Mouse (Mus musculus): ENCODE results near the gene Ints4. TPM values are rescaled to one million over a fixed set of nuclear protein-coding genes. Genes with fewer than 3 reads are reported as not detected.

The Ints4 gene
- polyA plus RNA-seq, 1 experiment: 22.4 TPM

DNA sequence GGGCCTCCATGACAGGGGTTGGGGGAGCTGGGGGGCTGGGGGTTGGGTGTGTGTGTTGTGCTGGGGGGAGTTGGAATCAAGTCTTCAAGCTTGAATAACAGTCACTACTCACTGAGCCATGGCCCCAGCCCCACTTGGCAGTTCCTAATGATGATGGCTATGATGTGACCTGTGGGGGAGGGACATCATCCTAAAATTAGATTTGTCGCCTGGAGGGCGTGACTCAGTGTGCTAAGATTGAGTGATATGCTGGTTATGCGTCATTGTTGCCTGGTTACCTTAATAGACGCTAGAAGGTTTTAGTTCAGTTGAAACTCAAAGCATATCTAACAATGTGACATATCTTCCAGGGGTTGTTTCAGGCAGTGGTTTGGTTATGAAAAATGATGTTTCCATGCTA lies 11.7 kb downstream of the Ints4 start:
- TF ChIP-seq POLR2A (IDR thresholded peaks at IDR 0.05; ENCODE audit: borderline replicate concordance, control insufficient read depth, low read depth, low read length) (no peak), CTCF (IDR thresholded peaks at IDR 0.05; ENCODE audit: control insufficient read depth, insufficient read depth, low read length) (no peak)
- Histone ChIP-seq H3K4me3 (replicated peaks; ENCODE audit: control insufficient read depth, low read depth, low read length) (no peak overlapping the region), H3K27ac (ENCODE audit: control insufficient read depth, insufficient read depth, low read depth, low read length, poor library complexity) (no peak overlapping the region), H3K4me1 (ENCODE audit: control insufficient read depth, insufficient read depth, low read length) (no peaks in the 10 kb centered on the region)
- 67% methylated on average over 4 of the region's 4 CpGs for WGBS

DNA sequence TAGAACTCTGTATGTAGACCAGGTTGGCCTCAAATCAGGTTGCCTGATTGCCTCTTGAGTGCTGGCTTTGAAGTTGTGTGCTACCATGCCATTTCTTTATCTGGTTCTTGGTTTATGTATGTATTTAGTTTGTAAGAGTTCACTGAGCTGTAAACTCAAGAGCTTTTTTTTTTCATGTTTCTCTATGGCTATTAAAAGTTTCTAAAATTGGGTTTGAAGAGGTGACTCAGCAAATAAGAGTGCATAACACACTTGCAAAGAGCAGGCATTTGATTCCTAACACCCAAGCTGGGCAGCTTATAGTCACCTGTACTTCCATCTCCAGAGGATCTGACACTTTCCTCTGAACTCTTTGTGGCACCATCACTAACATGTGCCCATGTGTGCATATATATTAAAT lies 14.3 kb downstream of the Ints4 start:
- no peak overlapping the region for H3K4me3 ChIP-seq (replicated peaks; ENCODE audit: control insufficient read depth, low read depth, low read length)
- H3K4me1 ChIP-seq (ENCODE audit: control insufficient read depth, insufficient read depth, low read length): no peaks in the 10 kb centered on the region
- TF ChIP-seq CTCF (IDR thresholded peaks at IDR 0.05; ENCODE audit: control insufficient read depth, insufficient read depth, low read length) (no peak), POLR2A (IDR thresholded peaks at IDR 0.05; ENCODE audit: borderline replicate concordance, control insufficient read depth, low read depth, low read length) (no peak)
- no peak overlapping the region for H3K27ac ChIP-seq (ENCODE audit: control insufficient read depth, insufficient read depth, low read depth, low read length, poor library complexity)

- Histone ChIP-seq H3K4me3 (replicated peaks; ENCODE audit: control insufficient read depth, low read depth, low read length) (no peak overlapping the region), H3K4me1 (ENCODE audit: control insufficient read depth, insufficient read depth, low read length) (no peaks in the 10 kb centered on the region), H3K27ac (ENCODE audit: control insufficient read depth, insufficient read depth, low read depth, low read length, poor library complexity) (no peak overlapping the region)
- WGBS: 83% methylated on average over 5 of the region's 5 CpGs
- TF ChIP-seq POLR2A (IDR thresholded peaks at IDR 0.05; ENCODE audit: borderline replicate concordance, control insufficient read depth, low read depth, low read length) (no peak), CTCF (IDR thresholded peaks at IDR 0.05; ENCODE audit: control insufficient read depth, insufficient read depth, low read length) (no peak)
Observed at GRCm38 (mm10) chr7:97500555-97501209, 19.9 kb downstream of the Ints4 start.

GRCm38 (mm10) chr7:97514786-97515185 lies 34.0 kb downstream of the Ints4 start:
- no peaks in the 10 kb centered on the region for H3K4me1 ChIP-seq (ENCODE audit: control insufficient read depth, insufficient read depth, low read length)
- 73% methylated on average over 1 of the region's 1 CpGs for WGBS
- no peak for TF ChIP-seq POLR2A (IDR thresholded peaks at IDR 0.05; ENCODE audit: borderline replicate concordance, control insufficient read depth, low read depth, low read length)
- no peak for TF ChIP-seq CTCF (IDR thresholded peaks at IDR 0.05; ENCODE audit: control insufficient read depth, insufficient read depth, low read length)

DNA sequence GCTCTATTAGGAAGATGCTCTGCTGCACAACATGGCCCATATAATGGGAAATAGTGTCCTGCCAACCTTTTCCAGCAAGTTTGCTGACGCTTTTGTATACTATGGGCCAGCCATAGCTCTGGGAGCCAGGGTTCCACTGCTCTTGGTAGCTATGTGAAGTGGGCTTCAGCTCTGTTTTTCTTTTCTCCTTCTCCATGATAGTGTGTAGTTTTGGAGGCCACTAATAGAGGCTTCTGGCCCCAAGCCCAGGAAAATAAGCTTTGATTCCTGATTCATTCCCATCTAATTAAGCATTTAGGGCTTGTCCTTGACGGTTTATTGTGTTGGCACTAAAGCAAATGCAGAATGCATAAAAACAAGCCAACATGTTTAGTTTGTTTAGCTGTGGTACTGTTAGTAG lies 39.2 kb downstream of the Ints4 start:
- TF ChIP-seq CTCF (IDR thresholded peaks at IDR 0.05; ENCODE audit: control insufficient read depth, insufficient read depth, low read length): no peak
- TF ChIP-seq POLR2A (IDR thresholded peaks at IDR 0.05; ENCODE audit: borderline replicate concordance, control insufficient read depth, low read depth, low read length): no peak
- no peak overlapping the region for H3K4me3 ChIP-seq (replicated peaks; ENCODE audit: control insufficient read depth, low read depth, low read length)
- H3K27ac ChIP-seq (ENCODE audit: control insufficient read depth, insufficient read depth, low read depth, low read length, poor library complexity): no peak overlapping the region
- WGBS: 90% methylated on average over 2 of the region's 2 CpGs
- no peaks in the 10 kb centered on the region for H3K4me1 ChIP-seq (ENCODE audit: control insufficient read depth, insufficient read depth, low read length)

More at GRCm38 (mm10) chr7:97514786-97515185, 34.0 kb downstream of the Ints4 start:
- Histone ChIP-seq H3K4me3 (replicated peaks; ENCODE audit: control insufficient read depth, low read depth, low read length) (no peak overlapping the region), H3K27ac (ENCODE audit: control insufficient read depth, insufficient read depth, low read depth, low read length, poor library complexity) (no peak overlapping the region)

DNA sequence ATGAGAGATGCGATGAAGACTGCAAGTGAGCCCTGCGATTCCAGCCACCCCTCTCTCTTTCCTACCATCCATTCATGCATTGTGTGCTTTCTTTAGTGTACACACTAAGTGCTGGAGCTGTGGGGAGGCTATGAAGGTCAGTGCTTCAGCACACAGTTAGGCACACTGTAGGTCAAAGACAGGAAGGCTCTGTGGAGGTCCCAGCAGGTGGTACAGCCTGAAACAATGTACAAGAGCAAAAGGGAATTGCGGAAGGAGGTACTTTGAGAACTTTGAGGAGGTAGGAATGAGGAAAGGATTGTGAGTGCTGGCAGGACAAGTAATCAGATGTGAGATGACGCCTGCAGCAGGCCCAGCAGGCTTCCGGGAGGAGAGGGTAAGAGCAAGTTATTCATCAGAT lies 54.8 kb downstream of the Ints4 start:
- WGBS: 90% methylated on average over 5 of the region's 5 CpGs
- H3K4me1 ChIP-seq (ENCODE audit: control insufficient read depth, insufficient read depth, low read length): no peaks in the 10 kb centered on the region
- H3K27ac ChIP-seq (ENCODE audit: control insufficient read depth, insufficient read depth, low read depth, low read length, poor library complexity): no peak overlapping the region
- no peak overlapping the region for H3K4me3 ChIP-seq (replicated peaks; ENCODE audit: control insufficient read depth, low read depth, low read length)
- no peak for TF ChIP-seq CTCF (IDR thresholded peaks at IDR 0.05; ENCODE audit: control insufficient read depth, insufficient read depth, low read length)
- TF ChIP-seq POLR2A (IDR thresholded peaks at IDR 0.05; ENCODE audit: borderline replicate concordance, control insufficient read depth, low read depth, low read length): no peak

- Histone ChIP-seq H3K4me1 (ENCODE audit: control insufficient read depth, insufficient read depth, low read length) (no peaks in the 10 kb centered on the region), H3K4me3 (replicated peaks; ENCODE audit: control insufficient read depth, low read depth, low read length) (no peak overlapping the region), H3K27ac (ENCODE audit: control insufficient read depth, insufficient read depth, low read depth, low read length, poor library complexity) (no peak overlapping the region)
- TF ChIP-seq POLR2A (IDR thresholded peaks at IDR 0.05; ENCODE audit: borderline replicate concordance, control insufficient read depth, low read depth, low read length) (no peak), CTCF (IDR thresholded peaks at IDR 0.05; ENCODE audit: control insufficient read depth, insufficient read depth, low read length) (no peak)
- 82% methylated on average over 5 of the region's 5 CpGs for WGBS
Observed at GRCm38 (mm10) chr7:97536571-97536970, 55.8 kb downstream of the Ints4 start.

DNA sequence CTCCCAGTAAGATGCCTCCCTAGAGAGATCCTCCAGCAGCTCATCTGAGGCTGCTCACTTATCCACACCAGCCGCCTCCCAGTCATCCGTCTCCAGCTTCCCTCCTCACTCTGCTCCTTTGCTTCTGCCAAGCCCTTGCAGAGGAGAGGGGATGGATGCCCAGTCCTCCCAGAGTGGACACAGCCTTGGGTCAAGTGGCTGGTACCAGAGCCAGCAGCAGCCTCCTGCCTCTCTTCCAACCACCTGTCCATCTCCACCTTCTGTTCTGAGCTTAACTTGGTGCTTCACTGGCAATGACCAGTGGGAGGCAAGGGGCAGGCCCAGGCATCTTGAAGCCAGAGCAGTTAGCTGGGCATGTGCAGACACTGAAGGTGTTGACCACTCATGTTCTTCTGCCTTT lies 65.7 kb downstream of the Ints4 start:
- no peaks in the 10 kb centered on the region; the same call in none of the 2 replicates for H3K4me1 ChIP-seq (ENCODE audit: control insufficient read depth, insufficient read depth, low read length)
- WGBS: 100% methylated on average over 2 of the region's 2 CpGs
- no peak overlapping the region for H3K27ac ChIP-seq (ENCODE audit: control insufficient read depth, insufficient read depth, low read depth, low read length, poor library complexity)
- TF ChIP-seq CTCF (IDR thresholded peaks at IDR 0.05; ENCODE audit: control insufficient read depth, insufficient read depth, low read length) (no peak), POLR2A (IDR thresholded peaks at IDR 0.05; ENCODE audit: borderline replicate concordance, control insufficient read depth, low read depth, low read length) (no peak)
- H3K4me3 ChIP-seq (replicated peaks; ENCODE audit: control insufficient read depth, low read depth, low read length): no peak overlapping the region

DNA sequence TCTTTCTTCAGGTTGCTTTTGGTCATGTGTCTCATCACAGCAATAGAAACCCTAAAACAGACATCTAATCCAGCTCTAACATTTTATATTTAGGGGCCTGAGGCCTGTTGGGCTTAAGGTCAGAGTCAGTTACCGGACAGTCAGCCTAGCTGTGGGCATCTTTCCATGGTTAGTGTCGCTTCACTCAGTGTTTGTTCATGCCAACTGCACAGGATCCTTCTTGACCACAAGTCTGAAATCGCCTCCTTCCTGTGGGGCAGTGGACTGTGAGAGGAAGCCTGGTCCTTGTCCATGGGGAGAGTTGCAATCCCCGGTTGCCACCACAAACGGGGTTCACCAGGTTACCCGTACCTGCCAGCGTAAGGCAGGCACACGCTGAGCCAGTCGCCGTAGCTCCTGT lies 68.5 kb downstream of the Ints4 start:
- 65% methylated on average over 10 of the region's 10 CpGs for WGBS
- H3K4me1 ChIP-seq (ENCODE audit: control insufficient read depth, insufficient read depth, low read length): no peaks in the 10 kb centered on the region; the same call in none of the 2 replicates
- TF ChIP-seq CTCF (IDR thresholded peaks at IDR 0.05; ENCODE audit: control insufficient read depth, insufficient read depth, low read length) (no peak), POLR2A (IDR thresholded peaks at IDR 0.05; ENCODE audit: borderline replicate concordance, control insufficient read depth, low read depth, low read length) (no peak)

More for the DNA sequence above, 68.5 kb downstream of the Ints4 start:
- Histone ChIP-seq H3K4me3 (replicated peaks; ENCODE audit: control insufficient read depth, low read depth, low read length) (no peak overlapping the region), H3K27ac (ENCODE audit: control insufficient read depth, insufficient read depth, low read depth, low read length, poor library complexity) (no peak overlapping the region)
